Mouse (Mus musculus) liver, embryonic 13.5 days (tissue): ENCODE data around the gene Abat. TPM values are rescaled to one million over a fixed set of nuclear protein-coding genes. Genes with fewer than 3 reads are reported as not detected.
"Not testable (repeated sequence)": the region's sequence is repeated elsewhere in the genome, so short reads cannot be mapped to it uniquely, and the experiment has no call there.

Experiments used
- ATAC-seq: fragments of 200-750 bp; cut with Nextera tagmentation; 2 replicates; pipeline ENCODE4 v1.8.0; 2017; ENCODE audit warnings: low read depth, mild to moderate bottlenecking, moderate number of reproducible peaks, moderate library complexity
- DNase-seq: peaks from one replicate; pipeline ENCODE4 v3.0.0; 2022
- H3K27ac ChIP-seq: fragments of 300-500 bp; sonication (generic); 2 replicates; pipeline ENCODE4 v1.5.1; 2015; ENCODE audit warnings: moderate library complexity, mild to moderate bottlenecking, inconsistent platforms
- H3K27me3 ChIP-seq: fragments of 300-500 bp; sonication (generic); 2 replicates; pipeline ENCODE4 v1.6.1; 2015; ENCODE audit warnings: mild to moderate bottlenecking, inconsistent platforms
- H3K36me3 ChIP-seq: fragments of 300-500 bp; sonication (generic); 2 replicates; pipeline ENCODE4 v1.6.1; 2015; ENCODE audit warnings: mild to moderate bottlenecking, inconsistent platforms
- H3K4me1 ChIP-seq: fragments of 300-500 bp; sonication (generic); replicated peaks from 2 replicates; pipeline ENCODE4 v1.6.1; 2015; ENCODE audit warnings: inconsistent platforms
- H3K4me2 ChIP-seq: fragments of 300-500 bp; sonication (generic); 2 replicates; pipeline ENCODE4 v1.6.1; 2015; ENCODE audit warnings: inconsistent platforms, mild to moderate bottlenecking, moderate library complexity
- H3K4me3 ChIP-seq: fragments of 300-500 bp; sonication (generic); replicated peaks from 2 replicates; pipeline ENCODE4 v1.5.1; 2015; ENCODE audit warnings: mild to moderate bottlenecking, inconsistent platforms
- H3K9ac ChIP-seq: fragments of 300-500 bp; sonication (generic); 2 replicates; pipeline ENCODE4 v1.6.1; 2015; ENCODE audit warnings: mild to moderate bottlenecking, inconsistent platforms
- H3K9me3 ChIP-seq: fragments of 300-500 bp; sonication (generic); replicated peaks from 2 replicates; pipeline ENCODE4 v1.6.1; 2016; ENCODE audit warnings: inconsistent platforms
- WGBS: fragments of 180-500 bp; shearing (Covaris S2); methylation state at CpG from one replicate; pipeline ENCODE4 v1.1.7; 2015; ENCODE audit not compliant: insufficient replicate concordance; 5-methylcytosine and 5-hydroxymethylcytosine counted together
- polyA plus RNA-seq: library from polyadenylated mRNA; unstranded; fragments of >200 nt; fragmentation: Nextera tagmentation; extraction: Ambion mirVana; gene quantifications from 2 replicates; pipeline ENCODE4 v1.2.1, GENCODE M21; 2015

Gene Abat
- polyA plus RNA-seq, 1 experiment from 2014 or later: 17.1 TPM

DNA sequence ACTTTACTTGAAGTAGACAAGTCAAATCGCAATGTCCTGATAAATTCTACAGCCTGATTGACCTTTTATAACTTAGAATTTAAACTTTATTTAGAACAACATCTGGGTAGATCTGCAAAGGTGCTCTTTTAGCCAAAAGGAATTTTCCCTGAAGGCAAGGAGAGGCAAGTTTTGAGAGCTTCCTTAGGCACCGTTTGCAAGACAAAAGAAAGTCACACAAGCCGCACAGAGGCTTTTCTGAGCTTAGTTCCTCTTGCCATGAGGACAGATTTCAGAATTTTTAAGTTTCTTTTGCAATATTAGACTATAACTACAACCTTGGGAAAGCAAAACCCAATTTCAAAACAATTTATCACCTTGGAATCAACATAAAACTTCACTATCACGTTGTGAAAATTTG lies 47.9 kb downstream of the Abat start:
- not testable (repeated sequence) for H3K4me1 ChIP-seq, H3K4me2 ChIP-seq, H3K9me3 ChIP-seq, DNase-seq, H3K27ac ChIP-seq, H3K9ac ChIP-seq, H3K4me3 ChIP-seq, H3K27me3 ChIP-seq, H3K36me3 ChIP-seq, ATAC-seq
- WGBS: 37% methylated on average over 4 of the region's 4 CpGs

DNA sequence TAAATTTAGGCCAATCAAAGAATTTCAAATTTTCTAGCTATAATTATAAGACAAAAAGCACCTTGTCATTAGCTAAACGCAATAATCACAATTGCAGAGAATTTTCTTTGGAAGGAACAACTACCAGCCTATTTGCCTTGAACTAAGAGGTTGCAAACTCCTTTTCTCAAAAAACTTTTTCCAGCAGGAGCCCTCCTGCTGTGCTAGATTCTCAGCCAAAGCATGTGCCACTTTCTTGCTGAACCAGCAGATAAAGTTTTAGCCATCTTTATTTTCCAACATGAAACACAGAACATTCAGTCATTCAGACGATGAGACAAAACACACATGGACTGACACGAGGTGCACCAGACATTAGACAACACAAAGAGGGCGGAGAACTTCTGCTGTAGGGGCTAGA lies 48.6 kb downstream of the Abat start:
- WGBS: 35% methylated on average over 4 of the region's 4 CpGs
- H3K36me3 ChIP-seq, H3K4me2 ChIP-seq, H3K9ac ChIP-seq, H3K4me3 ChIP-seq, H3K4me1 ChIP-seq, H3K27ac ChIP-seq, ATAC-seq, H3K9me3 ChIP-seq, H3K27me3 ChIP-seq, DNase-seq: not testable (repeated sequence)

DNA sequence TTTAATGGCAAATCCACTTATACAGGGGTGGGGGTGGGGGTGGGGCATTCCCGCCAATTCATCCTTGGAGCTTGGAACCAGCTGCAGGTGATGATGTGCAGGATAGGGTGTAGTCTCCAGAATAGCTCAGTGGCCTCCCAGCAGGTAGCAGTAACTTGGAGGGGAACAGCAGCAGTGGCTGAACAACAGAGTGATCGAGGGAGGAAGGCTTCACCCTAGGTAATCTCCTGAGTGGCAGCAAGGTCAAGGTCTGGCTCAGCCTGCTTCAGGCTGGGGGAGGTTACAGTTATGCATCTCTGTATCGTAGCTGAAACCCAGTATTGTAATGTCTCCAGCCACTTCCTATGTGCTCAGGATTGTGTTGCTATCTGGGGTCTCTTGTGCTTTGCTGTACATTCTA lies 49.6 kb downstream of the Abat start:
- not testable (repeated sequence) for ATAC-seq, H3K27ac ChIP-seq, DNase-seq, H3K4me3 ChIP-seq, H3K9ac ChIP-seq, H3K4me2 ChIP-seq, H3K9me3 ChIP-seq, H3K4me1 ChIP-seq, H3K36me3 ChIP-seq, H3K27me3 ChIP-seq
- WGBS: 51% methylated on average over 3 of the region's 3 CpGs

DNA sequence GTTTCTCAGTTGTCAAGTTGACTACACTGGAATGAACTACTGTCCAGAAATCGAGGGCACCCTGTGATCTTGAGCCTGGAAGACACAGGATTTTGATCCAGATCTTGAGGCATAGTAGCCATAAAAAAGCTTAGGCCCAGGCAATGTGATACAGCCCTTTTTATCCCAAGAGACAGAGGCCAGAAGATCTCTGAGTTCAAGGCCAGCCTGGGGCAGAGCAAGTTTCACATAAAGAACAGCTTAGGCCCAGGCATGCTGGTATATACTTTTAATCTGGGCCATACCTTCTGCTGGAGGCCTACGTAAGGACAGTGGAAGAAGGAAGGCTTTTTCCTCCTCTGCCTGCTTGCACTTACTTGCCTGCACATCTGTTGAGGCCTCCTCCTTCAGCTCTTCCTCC lies 51.6 kb downstream of the Abat start:
- Histone ChIP-seq H3K27me3 (peaks cover 9% of the 10 kb centered on the region; the same call in 1 of the 2 replicates), H3K4me2 (no peak overlapping the region), H3K4me3 (no peak overlapping the region), H3K36me3 (0 out of 2 replicates have a peak, but pooled peaks cover 3% of the 10 kb centered on the region), H3K9ac (no peak overlapping the region), H3K4me1 (peaks cover 21% of the 10 kb centered on the region), H3K27ac (no peak overlapping the region), H3K9me3 (no peaks in the 10 kb centered on the region)
- no peak for ATAC-seq
- DNase-seq: no peak
- 52% methylated on average over 2 of the region's 2 CpGs for WGBS

DNA sequence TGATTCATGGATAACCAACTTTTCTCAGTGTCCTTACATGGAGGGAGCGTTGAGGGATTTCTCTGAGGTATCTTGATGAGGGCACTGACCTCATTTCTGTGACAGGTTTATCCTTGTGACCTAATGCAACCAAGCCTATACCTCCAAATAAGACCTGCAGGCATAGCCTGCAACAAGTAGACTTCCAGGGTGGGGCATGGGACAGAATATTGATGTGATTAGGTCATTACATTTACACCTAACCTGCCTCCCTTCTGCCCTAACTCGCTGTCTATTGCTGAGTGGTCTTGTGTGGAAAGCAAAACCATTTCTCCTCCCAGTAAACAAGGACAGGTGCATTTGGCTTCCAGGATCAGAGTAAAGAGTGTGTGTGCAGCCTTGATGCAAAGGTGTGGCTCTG lies 52.3 kb downstream of the Abat start:
- WGBS: 63% methylated on average over 2 of the region's 2 CpGs
- peaks cover 9% of the 10 kb centered on the region; the same call in 1 of the 2 replicates for H3K27me3 ChIP-seq
- no peak overlapping the region for H3K27ac ChIP-seq
- ATAC-seq (no peak), DNase-seq (no peak)
- H3K9ac ChIP-seq: no peak overlapping the region
- H3K4me1 ChIP-seq: peaks cover 21% of the 10 kb centered on the region
- no peak overlapping the region for H3K4me3 ChIP-seq
- H3K9me3 ChIP-seq: no peaks in the 10 kb centered on the region
- no peaks in the 10 kb centered on the region for H3K36me3 ChIP-seq
- no peak overlapping the region for H3K4me2 ChIP-seq

DNA sequence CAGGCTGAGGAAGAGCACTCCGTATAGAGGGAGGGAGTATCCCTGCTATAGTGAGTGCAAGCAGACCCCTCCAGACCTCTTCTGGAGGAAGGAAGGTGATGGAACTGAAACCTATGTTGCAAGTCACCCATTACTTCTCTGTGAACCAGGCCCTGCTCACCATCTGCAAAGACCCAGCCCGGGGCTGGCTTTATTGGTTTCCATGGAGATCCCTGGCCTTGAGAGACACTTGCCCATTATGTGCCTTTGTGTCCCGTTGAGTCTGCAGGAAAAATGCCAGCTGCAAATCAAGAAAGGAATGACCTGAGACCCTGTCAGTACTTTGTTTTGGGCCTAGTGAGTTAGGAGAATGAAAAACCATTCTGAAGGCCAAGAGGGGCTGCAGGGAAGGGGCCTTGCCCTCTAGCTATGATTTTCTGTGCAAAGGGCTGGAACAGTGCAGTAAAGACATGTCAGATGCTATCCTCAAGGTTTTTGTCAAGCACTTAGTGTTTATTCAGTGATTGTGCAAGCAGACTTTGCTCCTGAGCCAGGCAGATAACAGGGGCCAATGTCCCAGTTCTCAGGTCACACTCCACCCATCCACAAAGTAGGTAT lies 53.0 kb downstream of the Abat start:
- 38% methylated on average over 3 of the region's 3 CpGs for WGBS
- H3K4me3 ChIP-seq: no peak overlapping the region

DNA sequence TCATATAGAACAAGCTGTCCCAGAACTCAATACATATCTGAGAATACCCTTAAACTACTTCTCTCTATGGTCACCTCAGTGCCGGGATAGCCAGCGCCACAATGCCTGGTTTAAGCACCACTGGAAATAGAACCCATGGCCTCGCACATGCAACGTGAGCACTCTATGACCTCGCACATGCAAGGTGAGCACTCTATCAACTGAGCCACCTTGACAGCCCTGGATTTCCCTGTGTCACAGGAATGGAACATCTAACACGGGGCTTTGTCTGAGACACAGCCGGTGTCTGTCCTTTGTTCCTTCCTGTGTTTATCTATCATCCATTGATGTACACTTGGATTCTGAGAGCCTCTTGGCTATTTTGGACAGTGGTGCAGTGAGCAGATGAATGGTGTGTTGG lies 55.7 kb downstream of the Abat start:
- H3K27me3 ChIP-seq: no peaks in the 10 kb centered on the region
- H3K9me3 ChIP-seq: no peaks in the 10 kb centered on the region
- H3K36me3 ChIP-seq: 0 out of 2 replicates have a peak, but pooled peaks cover 5% of the 10 kb centered on the region
- 74% methylated on average over 7 of the region's 7 CpGs for WGBS
- H3K9ac ChIP-seq: no peak overlapping the region
- H3K4me2 ChIP-seq: no peak overlapping the region
- H3K4me1 ChIP-seq: peaks cover 25% of the 10 kb centered on the region
- ATAC-seq (no peak), DNase-seq (no peak)
- no peak overlapping the region for H3K27ac ChIP-seq
- H3K4me3 ChIP-seq: no peak overlapping the region

More for the DNA sequence above, 53.0 kb downstream of the Abat start:
- Histone ChIP-seq H3K9me3 (no peaks in the 10 kb centered on the region), H3K27ac (no peak overlapping the region), H3K4me1 (peaks cover 21% of the 10 kb centered on the region), H3K27me3 (peaks cover 9% of the 10 kb centered on the region; the same call in 1 of the 2 replicates), H3K9ac (no peak overlapping the region), H3K4me2 (no peak overlapping the region), H3K36me3 (no peaks in the 10 kb centered on the region)
- DNase-seq: no peak
- ATAC-seq: peak; percentile 65

DNA sequence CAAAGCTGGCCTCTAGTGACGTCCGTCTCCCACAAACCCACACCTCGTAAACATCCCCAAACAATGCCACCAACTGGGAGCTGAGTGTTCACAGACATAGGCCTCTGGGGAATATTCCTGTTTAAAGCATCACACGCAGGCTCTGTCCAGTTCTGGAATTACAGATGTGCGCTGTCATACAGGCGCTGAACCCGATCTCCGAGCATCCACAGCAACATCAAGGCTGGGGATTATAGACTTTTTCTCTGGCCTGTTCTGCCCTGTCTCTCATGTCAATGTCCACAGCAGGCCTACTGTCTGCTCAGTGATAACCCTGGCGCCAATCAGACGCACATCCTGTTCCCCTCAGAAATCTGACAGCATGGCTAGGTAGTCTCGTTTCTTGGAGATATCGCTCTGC lies 57.1 kb downstream of the Abat start:
- Histone ChIP-seq H3K27ac (no peak overlapping the region), H3K36me3 (0 out of 2 replicates have a peak, but pooled peaks cover 5% of the 10 kb centered on the region), H3K4me3 (no peak overlapping the region), H3K9me3 (no peaks in the 10 kb centered on the region), H3K4me2 (no peak overlapping the region), H3K4me1 (peaks cover 25% of the 10 kb centered on the region), H3K27me3 (no peaks in the 10 kb centered on the region), H3K9ac (no peak overlapping the region)
- WGBS: 65% methylated on average over 12 of the region's 12 CpGs
- no peak for DNase-seq
- no peak for ATAC-seq

DNA sequence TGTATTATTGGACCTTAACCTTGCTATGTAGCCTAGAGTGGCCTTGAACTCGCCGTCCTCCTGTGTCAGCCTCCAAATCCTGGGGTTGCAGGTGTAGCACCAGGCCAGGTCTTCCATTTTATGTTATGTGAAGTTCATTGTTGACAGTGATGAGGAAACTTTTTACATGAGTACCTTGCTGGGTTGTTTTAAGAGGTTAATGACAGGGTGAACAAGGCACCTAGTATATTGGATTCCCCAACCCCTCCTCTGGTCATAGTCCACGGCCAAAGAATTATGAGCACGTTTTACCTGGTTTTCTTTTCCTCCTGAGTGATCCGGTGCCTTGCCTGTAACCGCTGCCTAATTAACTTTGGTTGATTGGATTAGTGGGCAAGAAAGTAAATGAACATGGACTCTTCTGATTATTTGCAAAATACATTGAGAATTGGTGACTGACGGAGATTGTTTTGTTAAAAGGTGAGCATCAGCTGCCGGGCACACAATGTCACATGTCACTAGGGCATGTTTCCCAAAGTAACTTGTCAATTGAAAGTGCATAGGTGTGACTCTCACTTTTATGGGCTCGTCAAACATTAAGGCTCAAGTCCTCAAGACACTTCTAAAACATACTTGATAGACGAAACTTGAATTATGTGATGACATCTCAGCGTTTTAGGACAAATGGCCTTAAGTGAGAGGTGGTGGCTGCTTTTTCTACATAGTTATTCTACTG lies 57.8 kb downstream of the Abat start:
- WGBS: 68% methylated on average over 11 of the region's 11 CpGs
- no peak for DNase-seq
- 0 out of 2 replicates have a peak, but pooled peaks cover 5% of the 10 kb centered on the region for H3K36me3 ChIP-seq
- H3K4me2 ChIP-seq: no peak overlapping the region
- H3K4me3 ChIP-seq: no peak overlapping the region
- H3K27ac ChIP-seq: no peak overlapping the region
- H3K4me1 ChIP-seq: peaks cover 22% of the 10 kb centered on the region
- no peaks in the 10 kb centered on the region for H3K27me3 ChIP-seq
- no peaks in the 10 kb centered on the region for H3K9me3 ChIP-seq
- H3K9ac ChIP-seq: no peak overlapping the region
- no peak for ATAC-seq

DNA sequence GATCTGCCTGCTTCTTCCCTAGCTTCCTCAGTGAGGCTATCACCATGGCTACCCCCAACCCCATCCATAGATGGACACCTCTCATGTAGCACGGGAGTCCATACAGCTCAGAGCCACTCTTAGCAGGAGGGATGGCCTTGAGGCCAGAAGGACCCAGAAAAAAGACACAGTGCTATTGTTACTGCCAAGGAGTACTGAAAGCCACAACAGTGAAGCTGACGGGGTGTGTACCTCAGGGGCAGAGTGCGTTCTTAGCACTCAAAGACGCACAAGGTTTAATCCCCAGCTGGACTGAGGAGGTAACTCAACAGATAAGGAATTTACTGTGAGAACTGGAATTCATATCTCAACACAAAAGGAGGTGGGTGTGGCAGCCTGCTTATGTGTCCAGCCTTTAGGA lies 59.8 kb downstream of the Abat start:
- Histone ChIP-seq H3K27ac (no peak overlapping the region), H3K4me2 (no peak overlapping the region), H3K9ac (no peak overlapping the region), H3K27me3 (no peaks in the 10 kb centered on the region), H3K4me3 (no peak overlapping the region), H3K9me3 (no peaks in the 10 kb centered on the region), H3K36me3 (0 out of 2 replicates have a peak, but pooled peaks cover 5% of the 10 kb centered on the region), H3K4me1 (peaks cover 16% of the 10 kb centered on the region)
- 42% methylated on average over 4 of the region's 4 CpGs for WGBS
- no peak for ATAC-seq
- DNase-seq: no peak

DNA sequence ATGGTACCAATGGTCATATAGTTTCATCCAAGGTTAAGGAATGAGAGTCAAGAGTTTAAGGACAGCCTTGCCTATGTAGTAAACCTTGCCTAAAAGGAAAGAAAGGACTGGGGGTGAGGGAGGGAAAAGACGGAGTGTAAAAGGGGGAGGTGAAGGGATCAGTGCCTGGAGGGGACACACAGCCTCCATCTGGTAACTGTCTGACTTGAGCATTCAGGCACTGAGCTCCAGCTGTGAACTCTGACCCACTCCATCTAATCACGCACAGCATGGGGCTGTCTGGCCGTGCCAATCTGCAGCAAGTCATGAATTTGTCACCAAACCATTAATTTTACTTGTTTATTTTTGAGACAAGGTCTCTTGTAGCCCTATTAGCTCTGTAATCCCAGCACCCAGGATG lies 60.5 kb downstream of the Abat start:
- peaks cover 14% of the 10 kb centered on the region for H3K4me1 ChIP-seq
- no peaks in the 10 kb centered on the region for H3K27me3 ChIP-seq
- 0 out of 2 replicates have a peak, but pooled peaks cover 5% of the 10 kb centered on the region for H3K36me3 ChIP-seq
- H3K4me2 ChIP-seq: no peak overlapping the region
- DNase-seq (no peak), ATAC-seq (no peak)
- no peak overlapping the region for H3K9ac ChIP-seq
- H3K4me3 ChIP-seq: no peak overlapping the region
- H3K27ac ChIP-seq: no peak overlapping the region
- H3K9me3 ChIP-seq: no peaks in the 10 kb centered on the region
- 58% methylated on average over 3 of the region's 3 CpGs for WGBS

DNA sequence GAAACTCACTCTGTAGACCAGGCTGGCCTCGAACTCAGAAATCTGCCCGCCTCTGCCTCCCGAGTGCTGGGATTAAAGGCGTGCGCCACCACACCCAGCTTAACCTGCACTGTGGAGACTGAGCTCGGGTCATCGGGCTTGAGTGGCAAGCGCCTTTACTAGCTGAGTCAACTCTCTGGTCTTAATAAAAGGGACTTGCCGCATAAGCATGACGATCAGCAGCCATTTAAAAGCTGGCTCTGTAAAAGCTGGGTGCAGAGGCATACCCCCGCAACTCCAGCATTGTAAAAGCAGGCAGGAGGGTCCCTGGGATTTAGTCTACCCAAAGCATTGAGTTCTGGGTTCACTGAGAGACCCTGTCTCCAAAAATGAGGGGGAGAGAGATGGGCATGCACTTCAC lies 61.1 kb downstream of the Abat start:
- no peak for DNase-seq
- H3K27ac ChIP-seq: no peak overlapping the region
- H3K36me3 ChIP-seq: 0 out of 2 replicates have a peak, but pooled peaks cover 5% of the 10 kb centered on the region
- 75% methylated on average over 11 of the region's 11 CpGs for WGBS
- H3K9me3 ChIP-seq: no peaks in the 10 kb centered on the region
- no peak overlapping the region for H3K4me2 ChIP-seq
- no peak overlapping the region for H3K9ac ChIP-seq
- no peak for ATAC-seq
- H3K27me3 ChIP-seq: no peaks in the 10 kb centered on the region
- H3K4me3 ChIP-seq: no peak overlapping the region
- H3K4me1 ChIP-seq: peaks cover 9% of the 10 kb centered on the region
